In genomic region chr8:108301654-108302053, GRCm38 (mm10) we compare ENCODE assay signal across 24 mouse cellular contexts.
DNase-seq lines count a peak whose midpoint lies in the region; ATAC-seq lines count a peak whose summit lies in the region.
"Had no signal": no experiment of that assay in that cellular context is flagged by ENCODE, and none has a peak within 500 bp of the region (broad histone marks: within the 10 kb centered on the region; RNA-seq: fewer than 3 reads in every experiment).

No protein-coding gene starts in this region.

- peaks cover 7% of the 10 kb centered on the region; the same call in 1 of the 2 replicates for H3K27me3 ChIP-seq in forebrain, embryonic 12.5 days
- H3K27me3 ChIP-seq in forebrain, embryonic 10.5 days (ENCODE audit: poor library complexity, severe bottlenecking) = peaks cover 39% of the 10 kb centered on the region
- H3K27me3 ChIP-seq in midbrain, embryonic 12.5 days = peaks cover 32% of the 10 kb centered on the region
- no peaks in the 10 kb centered on the region for H3K27me3 ChIP-seq in midbrain, embryonic 11.5 days (ENCODE audit: control insufficient read depth, insufficient read depth, low read length)
- H3K27me3 ChIP-seq in forebrain, embryonic 13.5 days = peaks cover 33% of the 10 kb centered on the region
- H3K27me3 ChIP-seq in hindbrain, embryonic 14.5 days (ENCODE audit: control insufficient read depth, insufficient read depth, low read length) = peaks cover 13% of the 10 kb centered on the region; the same call in 1 of the 2 replicates
- H3K27me3 ChIP-seq: embryonic facial prominence, embryonic 13.5 days; heart, embryonic 12.5 days; liver, embryonic 15.5 days; lung, embryonic 15.5 days; megakaryocyte, embryonic 14.5 days had no signal

- no peaks in the 10 kb centered on the region for H3K36me3 ChIP-seq in forebrain, embryonic 12.5 days (replicated peaks)
- H3K36me3 ChIP-seq in forebrain, embryonic 10.5 days (replicated peaks) = no peaks in the 10 kb centered on the region
- no peaks in the 10 kb centered on the region for H3K36me3 ChIP-seq in midbrain, embryonic 12.5 days
- no peaks in the 10 kb centered on the region for H3K36me3 ChIP-seq in midbrain, embryonic 11.5 days (ENCODE audit: control insufficient read depth, insufficient read depth, low read length)
- no peaks in the 10 kb centered on the region for H3K36me3 ChIP-seq in forebrain, embryonic 13.5 days (ENCODE audit: poor library complexity, severe bottlenecking)
- H3K36me3 ChIP-seq in hindbrain, embryonic 14.5 days (replicated peaks; ENCODE audit: control insufficient read depth, insufficient read depth) = no peaks in the 10 kb centered on the region
- H3K36me3 ChIP-seq: embryonic facial prominence, embryonic 13.5 days; heart, embryonic 12.5 days; limb, embryonic 10.5 days; liver, embryonic 15.5 days; lung, embryonic 15.5 days had no signal

- peaks cover 25% of the 10 kb centered on the region for H3K4me1 ChIP-seq in forebrain, embryonic 12.5 days
- H3K4me1 ChIP-seq in forebrain, embryonic 10.5 days = peaks cover 29% of the 10 kb centered on the region
- H3K4me1 ChIP-seq in midbrain, embryonic 12.5 days = peaks cover 27% of the 10 kb centered on the region
- peaks cover 8% of the 10 kb centered on the region for H3K4me1 ChIP-seq in midbrain, embryonic 11.5 days (ENCODE audit: control insufficient read depth, insufficient read depth, low read length)
- H3K4me1 ChIP-seq in forebrain, embryonic 13.5 days = peaks cover 27% of the 10 kb centered on the region
- H3K4me1 ChIP-seq in hindbrain, embryonic 14.5 days (replicated peaks; ENCODE audit: control insufficient read depth, insufficient read depth, low read length) = peaks cover 10% of the 10 kb centered on the region
- H3K4me1 ChIP-seq: heart, embryonic 12.5 days; liver, embryonic 15.5 days; lung, embryonic 15.5 days; megakaryocyte, embryonic 14.5 days had no signal

- WGBS in forebrain, embryonic 12.5 days = 82% methylated on average over 12 of the region's 12 CpGs
- WGBS in forebrain, embryonic 10.5 days = 90% methylated on average over 12 of the region's 12 CpGs
- WGBS in midbrain, embryonic 12.5 days = 85% methylated on average over 12 of the region's 12 CpGs
- whole genome bisulfite sequencing in midbrain, embryonic 11.5 days = 86% methylated on average over 12 of the region's 12 CpGs
- 82% methylated on average over 12 of the region's 12 CpGs for WGBS in forebrain, embryonic 13.5 days
- 68% methylated on average over 12 of the region's 12 CpGs for WGBS in hindbrain, embryonic 14.5 days

- peak overlapping the region; percentile 57 for H3K27ac ChIP-seq in forebrain, embryonic 12.5 days
- H3K27ac ChIP-seq in forebrain, embryonic 10.5 days = no peak overlapping the region
- H3K27ac ChIP-seq in midbrain, embryonic 12.5 days (replicated peaks) = peak overlapping the region; percentile 36; the same call in 1 of the 2 replicates
- H3K27ac ChIP-seq in midbrain, embryonic 11.5 days (ENCODE audit: low read depth, low read length) = no peak overlapping the region
- peak overlapping the region; percentile 51 for H3K27ac ChIP-seq in forebrain, embryonic 13.5 days
- 0 out of 2 replicates have a peak overlapping the region, but pooled peaks have one; percentile 21 for H3K27ac ChIP-seq in hindbrain, embryonic 14.5 days
- H3K27ac ChIP-seq: embryonic facial prominence, embryonic 13.5 days; limb, embryonic 10.5 days; liver, embryonic 15.5 days; lung, embryonic 15.5 days had no signal

- DNase-seq in forebrain, embryonic 10.5 days (ENCODE audit: extremely low spot score, low spot score) = no peak
- no peak for DNase-seq in midbrain, embryonic 11.5 days (ENCODE audit: low spot score, missing footprints)
- DNase-seq in hindbrain, embryonic 14.5 days (ENCODE audit: low spot score) = no peak
- no peak for DNase-seq in urinary bladder, postnatal 10 days (ENCODE audit: low spot score)
- no peak for DNase-seq in thymus, postnatal 10 days (ENCODE audit: low spot score in 2 of 2)
- DNase-seq: adrenal gland, postnatal 10 days; cerebellum, adult 8-10 months; cerebellum, postnatal 36 days; embryo, embryonic 11 days; kidney, adult 8-10 months; kidney, postnatal 10 days; liver; lung, postnatal 36 days had no signal

- H3K4me3 ChIP-seq in forebrain, embryonic 12.5 days (replicated peaks) = no peak overlapping the region
- no peak overlapping the region for H3K4me3 ChIP-seq in forebrain, embryonic 10.5 days
- no peak overlapping the region for H3K4me3 ChIP-seq in midbrain, embryonic 12.5 days
- no peak overlapping the region for H3K4me3 ChIP-seq in midbrain, embryonic 11.5 days (ENCODE audit: low read depth, low read length)
- H3K4me3 ChIP-seq in forebrain, embryonic 13.5 days = no peak overlapping the region
- no peak overlapping the region for H3K4me3 ChIP-seq in hindbrain, embryonic 14.5 days (replicated peaks; ENCODE audit: low read length)
- H3K4me3 ChIP-seq: embryonic facial prominence, embryonic 13.5 days; erythroblast, embryonic 14.5 days; heart, embryonic 12.5 days; limb, embryonic 10.5 days; liver, embryonic 15.5 days; lung, embryonic 15.5 days; megakaryocyte, embryonic 14.5 days had no signal

- no peak overlapping the region for H3K4me2 ChIP-seq in forebrain, embryonic 12.5 days
- no peak overlapping the region for H3K4me2 ChIP-seq in midbrain, embryonic 12.5 days (replicated peaks)
- H3K4me2 ChIP-seq in midbrain, embryonic 11.5 days = no peak overlapping the region
- H3K4me2 ChIP-seq in forebrain, embryonic 13.5 days = no peak overlapping the region; the same call in 1 of the 2 replicates
- 0 out of 2 replicates have a peak overlapping the region, but pooled peaks have one; percentile 12 for H3K4me2 ChIP-seq in hindbrain, embryonic 14.5 days (replicated peaks)
- H3K4me2 ChIP-seq: embryonic facial prominence, embryonic 13.5 days; heart, embryonic 12.5 days; liver, embryonic 15.5 days; lung, embryonic 15.5 days had no signal

- no peaks in the 10 kb centered on the region for H3K9me3 ChIP-seq in forebrain, embryonic 12.5 days
- no peaks in the 10 kb centered on the region for H3K9me3 ChIP-seq in forebrain, embryonic 10.5 days
- no peaks in the 10 kb centered on the region for H3K9me3 ChIP-seq in midbrain, embryonic 12.5 days
- H3K9me3 ChIP-seq in midbrain, embryonic 11.5 days (ENCODE audit: control insufficient read depth, low read length) = no peaks in the 10 kb centered on the region
- no peaks in the 10 kb centered on the region for H3K9me3 ChIP-seq in forebrain, embryonic 13.5 days (replicated peaks)
- no peaks in the 10 kb centered on the region for H3K9me3 ChIP-seq in hindbrain, embryonic 14.5 days (ENCODE audit: control insufficient read depth, low read length)
- H3K9me3 ChIP-seq: embryonic facial prominence, embryonic 13.5 days; heart, embryonic 12.5 days; limb, embryonic 10.5 days; liver, embryonic 15.5 days; lung, embryonic 15.5 days had no signal

- ATAC-seq in forebrain, embryonic 12.5 days (ENCODE audit: low FRiP score) = no peak
- peak; percentile 41; the same call in 1 of the 2 replicates for ATAC-seq in midbrain, embryonic 12.5 days (ENCODE audit: low FRiP score, low read depth)
- no peak for ATAC-seq in midbrain, embryonic 11.5 days (ENCODE audit: low FRiP score)
- ATAC-seq in forebrain, embryonic 13.5 days = peak; percentile 38; the same call in 1 of the 2 replicates
- no peak for ATAC-seq in hindbrain, embryonic 14.5 days (ENCODE audit: low FRiP score)
- ATAC-seq: inflammation-experienced regulatory T-cells, adult 6 months had no signal

- no peak overlapping the region for H3K9ac ChIP-seq in forebrain, embryonic 12.5 days
- no peak overlapping the region for H3K9ac ChIP-seq in midbrain, embryonic 12.5 days (replicated peaks)
- no peak overlapping the region for H3K9ac ChIP-seq in midbrain, embryonic 11.5 days (ENCODE audit: low read length)
- no peak overlapping the region for H3K9ac ChIP-seq in forebrain, embryonic 13.5 days
- H3K9ac ChIP-seq in hindbrain, embryonic 14.5 days = no peak overlapping the region
- H3K9ac ChIP-seq: embryonic facial prominence, embryonic 13.5 days; heart, embryonic 12.5 days; liver, embryonic 15.5 days; lung, embryonic 15.5 days had no signal

Comparison
In these comparisons a context has a peak if more than half of its experiments do, and no peak if none do; other contexts are left out.
1. ATAC-seq: peak in midbrain, embryonic 12.5 days (single experiment) and forebrain, embryonic 13.5 days (single experiment); none in forebrain, embryonic 12.5 days (single experiment), midbrain, embryonic 11.5 days (single experiment) and hindbrain, embryonic 14.5 days (single experiment).
2. H3K27ac ChIP-seq: peak in forebrain, embryonic 12.5 days (single experiment), midbrain, embryonic 12.5 days (single experiment), forebrain, embryonic 13.5 days (single experiment) and hindbrain, embryonic 14.5 days (single experiment); none in forebrain, embryonic 10.5 days (single experiment) and midbrain, embryonic 11.5 days (single experiment).